Mouse (Mus musculus) ES-E14 (cell line): ENCODE measurements around the gene Foxp4. TPM values are rescaled to one million over a fixed set of nuclear protein-coding genes. Genes with fewer than 3 reads are reported as not detected.

ENCODE experiments used
- DNase-seq: peaks from one replicate; pipeline ENCODE4 v3.0.0-alpha.2; 2013; ENCODE audit warnings: low read depth, low spot score
- H3K27ac ChIP-seq: 2 replicates; pipeline ENCODE4 v1.5.1; 2012; ENCODE audit warnings: low read depth, mild to moderate bottlenecking, low read length, moderate library complexity, mixed read lengths; ENCODE audit not compliant: poor library complexity, insufficient read depth, severe bottlenecking
- H3K36me3 ChIP-seq: 2 replicates; pipeline ENCODE4 v1.6.1; 2012; ENCODE audit warnings: mild to moderate bottlenecking, low read length, moderate library complexity, mixed read lengths; ENCODE audit not compliant: control insufficient read depth, poor library complexity, insufficient read depth, severe bottlenecking
- H3K4me1 ChIP-seq, 2 experiments: fragments of 150-350 bp in 1 of 2; sonication (generic) in 1 of 2; 2 replicates each; pipeline ENCODE4 v1.6.1; 2012; ENCODE audit warnings: low read length in 2 of 2, mild to moderate bottlenecking in 1 of 2, mixed read lengths in 1 of 2; ENCODE audit not compliant: control insufficient read depth in 2 of 2, insufficient read depth in 2 of 2, poor library complexity in 1 of 2
- H3K4me3 ChIP-seq, 2 experiments: fragments of 150-350 bp in 1 of 2; sonication (generic) in 1 of 2; 2 replicates each; pipeline ENCODE4 v1.5.1; 2012; ENCODE audit warnings: low read length in 2 of 2, low read depth in 1 of 2, mild to moderate bottlenecking in 1 of 2, mixed read lengths in 1 of 2; ENCODE audit not compliant: insufficient read depth in 1 of 2, poor library complexity in 1 of 2, severe bottlenecking in 1 of 2
- H3K9ac ChIP-seq: 2 replicates; pipeline ENCODE4 v1.6.1; 2012; ENCODE audit warnings: low read depth, mild to moderate bottlenecking, low read length, mixed read lengths; ENCODE audit not compliant: poor library complexity, insufficient read depth, severe bottlenecking
- H3K9me3 ChIP-seq: fragments of 150-350 bp; sonication (generic); 2 replicates; pipeline ENCODE4 v1.6.1; 2012; ENCODE audit warnings: low read depth, mild to moderate bottlenecking, low read length; ENCODE audit not compliant: control insufficient read depth, insufficient read depth
- CHD2 ChIP-seq: IDR thresholded peaks from 2 replicates; pipeline ENCODE4 v1.6.1; 2014; ENCODE audit warnings: mild to moderate bottlenecking, low read depth, low read length, inconsistent platforms
- HCFC1 ChIP-seq: IDR thresholded peaks from 2 replicates; pipeline ENCODE4 v1.6.1; 2012; ENCODE audit warnings: low read length, inconsistent platforms, borderline replicate concordance; ENCODE audit not compliant: insufficient read depth
- MAFK ChIP-seq: IDR thresholded peaks from 2 replicates; pipeline ENCODE4 v1.6.1; 2014; ENCODE audit warnings: mild to moderate bottlenecking, low read depth, low read length, inconsistent platforms; ENCODE audit not compliant: insufficient read depth
- ZC3H11A ChIP-seq: IDR thresholded peaks from 2 replicates; pipeline ENCODE4 v1.6.1; 2012; ENCODE audit warnings: low read depth, mild to moderate bottlenecking, inconsistent platforms, low read length, borderline replicate concordance
- ZNF384 ChIP-seq: IDR thresholded peaks from 2 replicates; pipeline ENCODE4 v1.6.1; 2012; ENCODE audit warnings: low read depth, low read length, inconsistent platforms
- in situ Hi-C, 2 experiments: fragments of 600-800 bp; cut with MboI; formaldehyde crosslinking; loops; one replicate each; pipeline ENCODE4 v1.15.1; 2025; ENCODE audit warnings: low sequenced_read_pairs in 2 of 2, inconsistent platforms in 1 of 2; ENCODE audit not compliant: unreplicated experiment in 2 of 2
- total RNA-seq: library from RNA; depleted of rRNA; stranded (reverse); fragments of 300-350 nt; gene quantifications from 2 replicates; pipeline ENCODE4 v1.2.3, GENCODE M21; 2012

Foxp4 gene
- total RNA-seq, 1 experiment: 25.2 TPM

GRCm38 (mm10) chr17:47834482-47834767 lies 90.0 kb downstream of the Foxp4 start, which contains the start of gene Mdfi:
TSS of gene Mdfi (minus strand) at chr17:47834691.
- Histone ChIP-seq H3K4me1 (peaks cover 0 to 11% of the 10 kb centered on the region in 2 experiments; a peak in 2 of 4 replicates), H3K27ac (no peak within 1 kb of the TSS)

GRCm38 (mm10) chr17:47833628-47834481 lies 90.6 kb downstream of the Foxp4 start:
- Histone ChIP-seq H3K9ac (peak overlapping the region; percentile 2; the same call in 1 of the 2 replicates), H3K36me3 (peaks cover 3% of the 10 kb centered on the region; the same call in 1 of the 2 replicates), H3K27ac (no peak overlapping the region), H3K4me3 (peak overlapping the region; percentile 69 to 77), H3K4me1 (peaks cover 0 to 11% of the 10 kb centered on the region in 2 experiments; a peak in 2 of 4 replicates), H3K9me3 (no peaks in the 10 kb centered on the region)
- DNase-seq: no peak
- in situ Hi-C loops: no loop called here
- TF ChIP-seq ZNF384 (no peak), HCFC1 (no peak), CHD2 (no peak), MAFK (no peak), ZC3H11A (no peak)

More at GRCm38 (mm10) chr17:47834482-47834767, 90.0 kb downstream of the Foxp4 start, which contains the start of gene Mdfi:
- H3K36me3 ChIP-seq: peaks cover 3% of the 10 kb centered on the region; the same call in 1 of the 2 replicates
- peak within 1 kb of the TSS; percentile 69 to 77 for H3K4me3 ChIP-seq
- DNase-seq: no peak
- no peak for TF ChIP-seq MAFK
- TF ChIP-seq HCFC1: no peak
- no peak for TF ChIP-seq CHD2
- TF ChIP-seq ZNF384: no peak
- no peaks in the 10 kb centered on the region for H3K9me3 ChIP-seq
- in situ Hi-C loops: no loop called here
- peak within 1 kb of the TSS; percentile 2; the same call in 1 of the 2 replicates for H3K9ac ChIP-seq

- Histone ChIP-seq H3K27ac (no peak overlapping the region), H3K4me3 (peak overlapping the region; percentile 69 to 77), H3K4me1 (peaks cover 0 to 11% of the 10 kb centered on the region in 2 experiments; a peak in 2 of 4 replicates), H3K9me3 (no peaks in the 10 kb centered on the region), H3K36me3 (peaks cover 3% of the 10 kb centered on the region; the same call in 1 of the 2 replicates), H3K9ac (peak overlapping the region; percentile 77)
- in situ Hi-C loops: no loop called here
- DNase-seq: no peak
- TF ChIP-seq ZNF384: no peak
- TF ChIP-seq ZC3H11A: no peak
- no peak for TF ChIP-seq CHD2
- TF ChIP-seq MAFK: no peak
- TF ChIP-seq HCFC1: no peak
Observed at GRCm38 (mm10) chr17:47833029-47833627, 91.3 kb downstream of the Foxp4 start.

GRCm38 (mm10) chr17:47832501-47833028 lies 91.9 kb downstream of the Foxp4 start:
- DNase-seq: no peak
- peak overlapping the region; percentile 77 for H3K9ac ChIP-seq
- peaks cover 3% of the 10 kb centered on the region; the same call in 1 of the 2 replicates for H3K36me3 ChIP-seq
- peaks cover 0 to 11% of the 10 kb centered on the region in 2 experiments; a peak in 2 of 4 replicates for H3K4me1 ChIP-seq
- TF ChIP-seq ZNF384 (no peak), CHD2 (no peak), ZC3H11A (no peak), HCFC1 (no peak), MAFK (no peak)
- H3K9me3 ChIP-seq: no peaks in the 10 kb centered on the region
- in situ Hi-C loops: no loop called here
- H3K4me3 ChIP-seq: peak overlapping the region; percentile 69 to 77
- no peak overlapping the region for H3K27ac ChIP-seq
